16 mouse cellular contexts compared by ENCODE assay signal in genomic region chr2:102699921-102700320, GRCm38 (mm10). TPM values are rescaled to one million over a fixed set of nuclear protein-coding genes. Genes with fewer than 3 reads are reported as not detected.
"Had no signal": no experiment of that assay in that cellular context is flagged by ENCODE, and none has a peak within 500 bp of the region (broad histone marks: within the 10 kb centered on the region; RNA-seq: fewer than 3 reads in every experiment).

No protein-coding gene starts in this region.

- H3K4me3 ChIP-seq: neural tube, embryonic 13.5 days; neural tube, embryonic 15.5 days; stomach, embryonic 15.5 days had no signal

- H3K9me3 ChIP-seq: neural tube, embryonic 13.5 days; neural tube, embryonic 15.5 days; stomach, embryonic 15.5 days had no signal

- H3K27ac ChIP-seq: neural tube, embryonic 13.5 days; neural tube, embryonic 15.5 days; stomach, embryonic 15.5 days had no signal

- DNase-seq: retina, postnatal 1 day; right cerebral cortex, adult 18-20 months; right cerebral cortex, postnatal 14 days; right cerebral cortex, postnatal 25 days; right cerebral cortex, postnatal 4 days; spleen, adult 18-20 months; thymus, adult 18-20 months; thymus, adult 2 months; thymus, postnatal 14 days; thymus, postnatal 25 days; thymus, postnatal 36 days; thymus, postnatal 4 days had no signal

- H3K36me3 ChIP-seq: neural tube, embryonic 13.5 days; neural tube, embryonic 15.5 days; stomach, embryonic 15.5 days had no signal

- H3K27me3 ChIP-seq: neural tube, embryonic 13.5 days; neural tube, embryonic 15.5 days; stomach, embryonic 15.5 days had no signal

- H3K4me2 ChIP-seq: neural tube, embryonic 13.5 days; neural tube, embryonic 15.5 days; stomach, embryonic 15.5 days had no signal

- H3K4me1 ChIP-seq: stomach, embryonic 15.5 days had no signal

- H3K9ac ChIP-seq: neural tube, embryonic 13.5 days; neural tube, embryonic 15.5 days; stomach, embryonic 15.5 days had no signal

RNA-seq across cellular contexts. Expression of gene Slc1a2, which starts 41.5 kb away (rescaled TPM):
- total RNA-seq: neutrophil, adult 5-6 weeks had no signal
